ENCODE assay signal across 8 mouse cellular contexts in genomic region chr10:69213986-69214385, GRCm38 (mm10). TPM values are rescaled to one million over a fixed set of nuclear protein-coding genes. Genes with fewer than 3 reads are reported as not detected.
DNase-seq lines count a peak whose midpoint lies in the region; ATAC-seq and TF ChIP-seq lines count a peak whose summit lies in the region.

No protein-coding gene starts in this region.

- no peak for DNase-seq in lung, adult 2 months
- DNase-seq in lung, postnatal 14 days: no peak
- peak; percentile 38 to 39 for DNase-seq in heart, adult 2 months
- DNase-seq in layer of hippocampus, adult 9-11 months: no peak
- DNase-seq in cerebellum, postnatal 4 days (ENCODE audit: low spot score in 2 of 2): no peak
- no peak for DNase-seq in cerebellum, adult 11-12 months

- H3K79me2 ChIP-seq in heart, adult 2 months (replicated peaks; ENCODE audit: control insufficient read depth, insufficient read depth, low read length): no peaks in the 10 kb centered on the region

- intact Hi-C loops in heart, adult 2 months (cut with DNase I): loop anchor here (2.0 kb wide), 3 partner anchors 27 to 41 kb away; no protein-coding TSS in a partner anchor

- peak overlapping the region; percentile 86 for H3K4me2 ChIP-seq in limb, embryonic 13.5 days (replicated peaks)
- peak overlapping the region; percentile 84 for H3K4me2 ChIP-seq in midbrain, embryonic 16.5 days (ENCODE audit: low read length)

- no peak for ATAC-seq in limb, embryonic 13.5 days (ENCODE audit: low FRiP score, low read depth)
- ATAC-seq in midbrain, embryonic 16.5 days: no peak

- peak overlapping the region; percentile 98 for H3K27ac ChIP-seq in heart, adult 2 months
- H3K27ac ChIP-seq in limb, embryonic 13.5 days: peak overlapping the region; percentile 99
- no peak overlapping the region for H3K27ac ChIP-seq in midbrain, embryonic 16.5 days (ENCODE audit: low read length)

- peak overlapping the region; percentile 96 for H3K9ac ChIP-seq in heart, adult 2 months (ENCODE audit: low read depth, low read length)
- peak overlapping the region; percentile 93 for H3K9ac ChIP-seq in limb, embryonic 13.5 days
- peak overlapping the region; percentile 98 for H3K9ac ChIP-seq in midbrain, embryonic 16.5 days (ENCODE audit: low read depth, low read length)

- H3K9me3 ChIP-seq in limb, embryonic 13.5 days: peaks cover 3% of the 10 kb centered on the region; the same call in 1 of the 2 replicates
- H3K9me3 ChIP-seq in midbrain, embryonic 16.5 days (replicated peaks; ENCODE audit: control insufficient read depth, low read length, poor library complexity, severe bottlenecking): no peaks in the 10 kb centered on the region

- H3K36me3 ChIP-seq in heart, adult 2 months (ENCODE audit: control insufficient read depth, insufficient read depth, low read length): peaks cover 8% of the 10 kb centered on the region
- peaks cover 41% of the 10 kb centered on the region for H3K36me3 ChIP-seq in limb, embryonic 13.5 days
- H3K36me3 ChIP-seq in midbrain, embryonic 16.5 days (ENCODE audit: control insufficient read depth, insufficient read depth, low read length): peaks cover 4% of the 10 kb centered on the region; the same call in 1 of the 2 replicates

- H3K4me3 ChIP-seq in lung, adult 2 months (replicated peaks; ENCODE audit: extremely low read depth, low read depth, low read length): peak overlapping the region; percentile 76
- peak overlapping the region; percentile 88 for H3K4me3 ChIP-seq in heart, adult 2 months
- peak overlapping the region; percentile 78 for H3K4me3 ChIP-seq in limb, embryonic 13.5 days
- peak overlapping the region; percentile 81 for H3K4me3 ChIP-seq in midbrain, embryonic 16.5 days (ENCODE audit: low read depth, low read length)

- TF ChIP-seq POLR2A in lung, adult 2 months (IDR thresholded peaks at IDR 0.05; ENCODE audit: borderline replicate concordance, extremely low read depth, low read depth, low read length): no peak
- TF ChIP-seq POLR2A in heart, adult 2 months (IDR thresholded peaks at IDR 0.05; ENCODE audit: insufficient read depth, low read depth, low read length): no peak

- WGBS in lung, adult 2 months: 34% methylated on average over 5 of the region's 5 CpGs
- WGBS in heart, adult 2 months: 14% methylated on average over 5 of the region's 5 CpGs
- WGBS in limb, embryonic 13.5 days: 31% methylated on average over 5 of the region's 5 CpGs
- WGBS in midbrain, embryonic 16.5 days: 33% methylated on average over 5 of the region's 5 CpGs

- H3K4me1 ChIP-seq in lung, adult 2 months (ENCODE audit: control insufficient read depth, insufficient read depth, low read length): peaks cover 13% of the 10 kb centered on the region
- H3K4me1 ChIP-seq in heart, adult 2 months (ENCODE audit: control insufficient read depth, insufficient read depth, low read length): peaks cover 12% of the 10 kb centered on the region
- peaks cover 15% of the 10 kb centered on the region for H3K4me1 ChIP-seq in limb, embryonic 13.5 days
- H3K4me1 ChIP-seq in midbrain, embryonic 16.5 days (ENCODE audit: control insufficient read depth, insufficient read depth, low read length): peaks cover 12% of the 10 kb centered on the region

- no peaks in the 10 kb centered on the region for H3K27me3 ChIP-seq in heart, adult 2 months (ENCODE audit: control insufficient read depth, insufficient read depth, low read length)
- no peaks in the 10 kb centered on the region for H3K27me3 ChIP-seq in limb, embryonic 13.5 days
- H3K27me3 ChIP-seq in midbrain, embryonic 16.5 days (ENCODE audit: control insufficient read depth, insufficient read depth, low read depth, low read length): no peaks in the 10 kb centered on the region

- no peak for TF ChIP-seq CTCF in lung, adult 2 months (IDR thresholded peaks at IDR 0.05; ENCODE audit: insufficient read depth, low read length)
- no peak for TF ChIP-seq CTCF in heart, adult 2 months (IDR thresholded peaks at IDR 0.05)

- TF ChIP-seq EP300 in heart, adult 2 months (IDR thresholded peaks at IDR 0.05; ENCODE audit: insufficient read depth, low read depth, low read length): no peak

RNA-seq across cellular contexts. Expression of gene A930033H14Rik, which starts 1.1 kb away (rescaled TPM):
- 0.53 and 1.0 TPM in 2 replicates for polyA plus RNA-seq in lung, adult 2 months (2012; rRNA removed)
- total RNA-seq in heart, adult 2 months (2021): 1 to 10 TPM; 1.1 TPM
- polyA plus RNA-seq in heart, adult 2 months (2012; rRNA removed): 0.61 TPM in 2 replicates
- 2.7 and 3.1 TPM in 2 replicates for polyA plus RNA-seq in limb, embryonic 13.5 days (2015; fragmentation: Nextera tagmentation; extraction: Ambion mirVana)
- 1.3 and 1.5 TPM in 2 replicates for polyA plus RNA-seq in midbrain, embryonic 16.5 days (2015; fragmentation: Nextera tagmentation; extraction: Ambion mirVana)

Comparison
In these comparisons a context has a peak if more than half of its experiments do, and no peak if none do; other contexts are left out.
1. DNase-seq: peak in heart, adult 2 months (2 of 2); none in lung, adult 2 months (single experiment), lung, postnatal 14 days (single experiment), layer of hippocampus, adult 9-11 months (single experiment), cerebellum, postnatal 4 days (0 of 2) and cerebellum, adult 11-12 months (single experiment).
2. Peak in every context shown above with its lines, with median percentiles within 50 percentile points of each other: H3K4me3 ChIP-seq and H3K9ac ChIP-seq.